Mouse (Mus musculus) embryonic facial prominence, embryonic 12.5 days (tissue): Measurements from ENCODE around the gene Agbl3. TPM values are rescaled to one million over a fixed set of nuclear protein-coding genes. Genes with fewer than 3 reads are reported as not detected.
A peak's percentile ranks its signal among the peaks of the same experiment; 100 is the strongest.

Experiments
- ATAC-seq: fragments of 200-750 bp; cut with Nextera tagmentation; 2 replicates; pipeline ENCODE4 v1.8.0; 2017; ENCODE audit not compliant: insufficient number of reproducible peaks, insufficient read depth, low FRiP score, low TSS enrichment
- H3K27ac ChIP-seq: fragments of 300-500 bp; sonication (generic); 2 replicates; pipeline ENCODE4 v1.5.1; 2016; ENCODE audit warnings: mild to moderate bottlenecking
- H3K27me3 ChIP-seq: fragments of 300-500 bp; sonication (generic); 2 replicates; pipeline ENCODE4 v1.6.1; 2016; ENCODE audit warnings: mild to moderate bottlenecking, moderate library complexity
- H3K36me3 ChIP-seq: fragments of 300-500 bp; sonication (generic); 2 replicates; pipeline ENCODE4 v1.6.1; 2016; ENCODE audit warnings: mild to moderate bottlenecking
- H3K4me1 ChIP-seq: fragments of 300-500 bp; sonication (generic); 2 replicates; pipeline ENCODE4 v1.6.1; 2016
- H3K4me2 ChIP-seq: fragments of 300-500 bp; sonication (generic); replicated peaks from 2 replicates; pipeline ENCODE4 v1.6.1; 2016; ENCODE audit warnings: mild to moderate bottlenecking, moderate library complexity
- H3K4me3 ChIP-seq: fragments of 300-500 bp; sonication (generic); 2 replicates; pipeline ENCODE4 v1.5.1; 2016; ENCODE audit warnings: mild to moderate bottlenecking
- H3K9ac ChIP-seq: fragments of 300-500 bp; sonication (generic); 2 replicates; pipeline ENCODE4 v1.6.1; 2016; ENCODE audit warnings: mild to moderate bottlenecking, moderate library complexity
- H3K9me3 ChIP-seq: fragments of 300-500 bp; sonication (generic); 2 replicates; pipeline ENCODE4 v1.6.1; 2016; ENCODE audit warnings: mild to moderate bottlenecking, moderate library complexity
- WGBS: fragments of 180-500 bp; shearing (Covaris S2); methylation state at CpG from one replicate; pipeline ENCODE4 v1.1.7; 2016; 5-methylcytosine and 5-hydroxymethylcytosine counted together
- polyA plus RNA-seq: library from polyadenylated mRNA; unstranded; fragments of >200 nt; fragmentation: Nextera tagmentation; extraction: Ambion mirVana; gene quantifications from 2 replicates; pipeline ENCODE4 v1.2.1, GENCODE M21; 2016

Agbl3 gene
- polyA plus RNA-seq = 9.4 and 9.8 TPM in 2 replicates

- Histone ChIP-seq H3K4me2 (peak within 1 kb of the TSS; percentile 73), H3K9ac (peak within 1 kb of the TSS; percentile 89), H3K36me3 (0 out of 2 replicates have a peak, but pooled peaks cover 6% of the 10 kb centered on the region), H3K9me3 (no peaks in the 10 kb centered on the region), H3K4me3 (peak within 1 kb of the TSS; percentile 67), H3K27ac (peak within 1 kb of the TSS; percentile 96), H3K27me3 (no peaks in the 10 kb centered on the region), H3K4me1 (no peaks in the 10 kb centered on the region)
- under 1% methylated on average over 81 of the region's 81 CpGs for WGBS
- ATAC-seq = peak; percentile 85
These were observed at the start of gene Agbl3 for GRCm38 (mm10) chr6:34780231-34780942. Agbl3 (plus strand) TSS chr6:34780432.

GRCm38 (mm10) chr6:34731007-34731406 lies 49.2 kb upstream of the Agbl3 start:
- no peak overlapping the region for H3K9ac ChIP-seq
- H3K4me3 ChIP-seq = no peak overlapping the region
- WGBS = 66% methylated on average over 6 of the region's 6 CpGs
- H3K9me3 ChIP-seq = no peaks in the 10 kb centered on the region
- no peak overlapping the region for H3K27ac ChIP-seq
- no peaks in the 10 kb centered on the region for H3K27me3 ChIP-seq
- H3K4me1 ChIP-seq = peaks cover 49% of the 10 kb centered on the region
- no peaks in the 10 kb centered on the region for H3K36me3 ChIP-seq
- no peak overlapping the region for H3K4me2 ChIP-seq
- no peak for ATAC-seq

- peaks cover 44% of the 10 kb centered on the region for H3K4me1 ChIP-seq
- no peak overlapping the region for H3K4me2 ChIP-seq
- H3K36me3 ChIP-seq = no peaks in the 10 kb centered on the region
- H3K9me3 ChIP-seq = no peaks in the 10 kb centered on the region
- no peak for ATAC-seq
- H3K9ac ChIP-seq = no peak overlapping the region
- H3K27ac ChIP-seq = no peak overlapping the region
- H3K4me3 ChIP-seq = no peak overlapping the region
- WGBS = 38% methylated on average over 9 of the region's 9 CpGs
- H3K27me3 ChIP-seq = no peaks in the 10 kb centered on the region
These were observed 48.7 kb upstream of the Agbl3 start for GRCm38 (mm10) chr6:34731529-34731928.

GRCm38 (mm10) chr6:34734940-34735695 lies 45.1 kb upstream of the Agbl3 start:
- no peak overlapping the region for H3K4me2 ChIP-seq
- no peak overlapping the region for H3K27ac ChIP-seq
- H3K4me1 ChIP-seq = peaks cover 28% of the 10 kb centered on the region
- H3K9ac ChIP-seq = no peak overlapping the region
- H3K36me3 ChIP-seq = no peaks in the 10 kb centered on the region
- no peaks in the 10 kb centered on the region for H3K27me3 ChIP-seq
- no peak overlapping the region for H3K4me3 ChIP-seq
- 81% methylated on average over 13 of the region's 13 CpGs for WGBS
- ATAC-seq = no peak
- H3K9me3 ChIP-seq = no peaks in the 10 kb centered on the region

GRCm38 (mm10) chr6:34736934-34737333 lies 43.3 kb upstream of the Agbl3 start:
- Histone ChIP-seq H3K36me3 (peaks cover 4% of the 10 kb centered on the region), H3K4me3 (no peak overlapping the region), H3K4me2 (no peak overlapping the region), H3K9ac (no peak overlapping the region), H3K27ac (no peak overlapping the region), H3K27me3 (no peaks in the 10 kb centered on the region), H3K4me1 (peaks cover 10% of the 10 kb centered on the region; the same call in 1 of the 2 replicates), H3K9me3 (no peaks in the 10 kb centered on the region)
- no peak for ATAC-seq
- 57% methylated on average over 2 of the region's 2 CpGs for WGBS

GRCm38 (mm10) chr6:34743946-34744345 lies 36.3 kb upstream of the Agbl3 start:
- Histone ChIP-seq H3K4me1 (peaks cover 9% of the 10 kb centered on the region), H3K27me3 (no peaks in the 10 kb centered on the region), H3K4me3 (no peak overlapping the region), H3K4me2 (no peak overlapping the region), H3K9me3 (no peaks in the 10 kb centered on the region), H3K36me3 (peaks cover 45% of the 10 kb centered on the region), H3K27ac (0 out of 2 replicates have a peak overlapping the region, but pooled peaks have one; percentile 14), H3K9ac (no peak overlapping the region)
- WGBS = 59% methylated on average over 4 of the region's 4 CpGs
- no peak for ATAC-seq

GRCm38 (mm10) chr6:34747846-34748245 lies 32.4 kb upstream of the Agbl3 start:
- Histone ChIP-seq H3K4me1 (peaks cover 10% of the 10 kb centered on the region), H3K4me2 (no peak overlapping the region), H3K9ac (no peak overlapping the region), H3K36me3 (peaks cover 48% of the 10 kb centered on the region), H3K27me3 (no peaks in the 10 kb centered on the region), H3K27ac (no peak overlapping the region; the same call in 1 of the 2 replicates), H3K4me3 (no peak overlapping the region), H3K9me3 (no peaks in the 10 kb centered on the region)
- ATAC-seq = no peak
- WGBS = 79% methylated on average over 6 of the region's 6 CpGs

GRCm38 (mm10) chr6:34748566-34748965 lies 31.7 kb upstream of the Agbl3 start:
- Histone ChIP-seq H3K27ac (no peak overlapping the region; the same call in 1 of the 2 replicates), H3K27me3 (no peaks in the 10 kb centered on the region), H3K9me3 (no peaks in the 10 kb centered on the region), H3K9ac (no peak overlapping the region), H3K4me2 (no peak overlapping the region), H3K36me3 (peaks cover 46% of the 10 kb centered on the region), H3K4me3 (no peak overlapping the region), H3K4me1 (peaks cover 10% of the 10 kb centered on the region)
- ATAC-seq = no peak
- 44% methylated on average over 11 of the region's 11 CpGs for WGBS

GRCm38 (mm10) chr6:34749526-34749925 lies 30.7 kb upstream of the Agbl3 start:
- no peak overlapping the region for H3K9ac ChIP-seq
- no peaks in the 10 kb centered on the region for H3K9me3 ChIP-seq
- H3K4me3 ChIP-seq = no peak overlapping the region
- peaks cover 44% of the 10 kb centered on the region for H3K36me3 ChIP-seq
- H3K27ac ChIP-seq = no peak overlapping the region
- no peak overlapping the region for H3K4me2 ChIP-seq
- peaks cover 10% of the 10 kb centered on the region for H3K4me1 ChIP-seq
- H3K27me3 ChIP-seq = no peaks in the 10 kb centered on the region
- 75% methylated on average over 6 of the region's 6 CpGs for WGBS
- no peak for ATAC-seq

- WGBS = 73% methylated on average over 7 of the region's 7 CpGs
- H3K27me3 ChIP-seq = no peaks in the 10 kb centered on the region
- no peak overlapping the region for H3K4me3 ChIP-seq
- H3K4me1 ChIP-seq = peaks cover 10% of the 10 kb centered on the region
- peaks cover 41% of the 10 kb centered on the region for H3K36me3 ChIP-seq
- H3K4me2 ChIP-seq = no peak overlapping the region
- no peak for ATAC-seq
- H3K9ac ChIP-seq = no peak overlapping the region
- H3K27ac ChIP-seq = no peak overlapping the region
- H3K9me3 ChIP-seq = no peaks in the 10 kb centered on the region
These were observed 29.6 kb upstream of the Agbl3 start for GRCm38 (mm10) chr6:34750487-34751120.

GRCm38 (mm10) chr6:34751625-34752024 lies 28.6 kb upstream of the Agbl3 start:
- H3K4me2 ChIP-seq = no peak overlapping the region
- peaks cover 10% of the 10 kb centered on the region for H3K4me1 ChIP-seq
- peaks cover 42% of the 10 kb centered on the region for H3K36me3 ChIP-seq
- H3K9ac ChIP-seq = no peak overlapping the region
- H3K4me3 ChIP-seq = no peak overlapping the region
- H3K27ac ChIP-seq = no peak overlapping the region
- H3K9me3 ChIP-seq = no peaks in the 10 kb centered on the region
- no peak for ATAC-seq
- no peaks in the 10 kb centered on the region for H3K27me3 ChIP-seq
